In genomic region chr5:38288476-38288875, GRCm38 (mm10) we compare ENCODE assay signal across 26 mouse cellular contexts. TPM values are rescaled to one million over a fixed set of nuclear protein-coding genes. Genes with fewer than 3 reads are reported as not detected.
DNase-seq lines count a peak whose midpoint lies in the region; TF ChIP-seq lines count a peak whose summit lies in the region.
"Had no signal": no experiment of that assay in that cellular context is flagged by ENCODE, and none has a peak within 500 bp of the region (broad histone marks: within the 10 kb centered on the region; RNA-seq: fewer than 3 reads in every experiment).

No protein-coding gene starts in this region.

- H3K27me3 ChIP-seq in heart, adult 2 months (ENCODE audit: control insufficient read depth, insufficient read depth, low read length): no peaks in the 10 kb centered on the region
- H3K27me3 ChIP-seq: CH12.LX had no signal

- no peaks in the 10 kb centered on the region for H3K4me1 ChIP-seq in heart, adult 2 months (ENCODE audit: control insufficient read depth, insufficient read depth, low read length)

- H3K36me3 ChIP-seq in heart, adult 2 months (ENCODE audit: control insufficient read depth, insufficient read depth, low read length): no peaks in the 10 kb centered on the region
- H3K36me3 ChIP-seq: G1E had no signal

- 77% methylated on average over 3 of the region's 3 CpGs for WGBS in heart, adult 2 months

- intact Hi-C loops in heart, adult 2 months (cut with DNase I): no loop called here

- TF ChIP-seq POLR2A in heart, adult 2 months (IDR thresholded peaks at IDR 0.05; ENCODE audit: insufficient read depth, low read depth, low read length): no peak

- H3K79me2 ChIP-seq in heart, adult 2 months (replicated peaks; ENCODE audit: control insufficient read depth, insufficient read depth, low read length): no peaks in the 10 kb centered on the region

- H3K9ac ChIP-seq in heart, adult 2 months (ENCODE audit: low read depth, low read length): no peak overlapping the region

- TF ChIP-seq CTCF in heart, adult 2 months (IDR thresholded peaks at IDR 0.05): no peak

- peak; percentile 42 to 63 for DNase-seq in cerebellum, postnatal 10 days
- DNase-seq in cerebellum, adult 9-10 months: no peak
- peak; percentile 29 to 64 for DNase-seq in cerebellum, postnatal 14 days
- DNase-seq in cerebellum, adult 11-12 months: no peak
- DNase-seq in fat pad, adult 2 months (ENCODE audit: extremely low read depth, low read depth, low spot score): peak; percentile 7
- DNase-seq in heart, adult 2 months: no peak
- DNase-seq: adrenal gland, adult 2 months; adrenal gland, adult 8-10 months; adrenal gland, postnatal 10 days; adrenal gland, postnatal 14 days; adrenal gland, postnatal 25 days; adrenal gland, postnatal 36 days; B cell, adult 2 months; cerebellum, adult 11 months; cerebellum, adult 18-20 months; cerebellum, adult 2 months had no signal

- no peak for TF ChIP-seq EP300 in heart, adult 2 months (IDR thresholded peaks at IDR 0.05; ENCODE audit: insufficient read depth, low read depth, low read length)

- no peak overlapping the region for H3K27ac ChIP-seq in heart, adult 2 months

- no peak overlapping the region for H3K4me3 ChIP-seq in heart, adult 2 months

RNA-seq across cellular contexts. Expression of gene Otop1, which starts 12.7 kb away (rescaled TPM):
- under 1 TPM; 0.57 to 0.82 TPM for total RNA-seq in heart, adult 2 months (2021)
- polyA plus RNA-seq in heart, adult 2 months (2012; rRNA removed): 2.9 and 4.3 TPM in 2 replicates
- total RNA-seq: CH12.LX had no signal
- polyA plus RNA-seq: activated CD4-positive, CD25-positive, alpha-beta regulatory T cell, adult 4 months; CD4-positive, CD25-positive, alpha-beta regulatory T cell, adult 4 months; G1E; Patski had no signal

RNA-seq across cellular contexts. Expression of gene Tmem128, which starts 28.5 kb away (rescaled TPM):
- total RNA-seq in heart, adult 2 months (2021): 10 to 100 TPM; 11.7 to 12.2 TPM
- polyA plus RNA-seq in heart, adult 2 months (2012; rRNA removed): 16.5 and 24.0 TPM in 2 replicates

RNA-seq across cellular contexts. Expression of gene Drd5, which starts 30.7 kb away (rescaled TPM):
- total RNA-seq in heart, adult 2 months (2021): not detected
- polyA plus RNA-seq in heart, adult 2 months (2012; rRNA removed): not detected in 2 replicates
- total RNA-seq: adrenal gland, adult 18-20 months; adrenal gland, adult 2 months; adrenal gland, adult 8-10 months; adrenal gland, postnatal 10 days; adrenal gland, postnatal 14 days; adrenal gland, postnatal 25 days; adrenal gland, postnatal 36 days; adrenal gland, postnatal 4 days; CH12.LX; ES-E14; MEL had no signal
- polyA plus RNA-seq: activated CD4-positive, CD25-positive, alpha-beta regulatory T cell, adult 4 months; adrenal gland, adult 2 months; C2C12; G1E; Patski had no signal

Comparison
In these comparisons a context has a peak if more than half of its experiments do, and no peak if none do; other contexts are left out.
1. DNase-seq: peak in cerebellum, postnatal 10 days (2 of 2), cerebellum, postnatal 14 days (2 of 2) and fat pad, adult 2 months (single experiment); none in cerebellum, adult 9-10 months (single experiment), cerebellum, adult 11-12 months (single experiment) and heart, adult 2 months (0 of 2).